Mouse (Mus musculus) olfactory bulb, adult 2 months (tissue): ENCODE measurements around the gene Gm9376.

Source experiments
- CTCF ChIP-seq: fragments of 200-500 bp; IDR thresholded peaks from 2 replicates; pipeline ENCODE4 v1.5.1; 2012; ENCODE audit warnings: low read depth, mild to moderate bottlenecking, low read length, moderate library complexity; ENCODE audit not compliant: insufficient read depth
- POLR2A ChIP-seq: fragments of 200-500 bp; IDR thresholded peaks from 2 replicates; pipeline ENCODE4 v1.6.1; 2012; ENCODE audit warnings: mild to moderate bottlenecking, low read depth, low read length, moderate library complexity; ENCODE audit not compliant: insufficient read depth

- TF ChIP-seq CTCF, result no peak
- TF ChIP-seq POLR2A, result no peak
Observed at GRCm38 (mm10) chr14:118302606-118303005, 35.8 kb downstream of the Gm9376 start.
